Mouse (Mus musculus): Measurements from ENCODE around the gene Unc5a. TPM values are rescaled to one million over a fixed set of nuclear protein-coding genes. Genes with fewer than 3 reads are reported as not detected.
A peak's percentile ranks its signal among the peaks of the same experiment; 100 is the strongest.

The Unc5a gene
- polyA plus RNA-seq, 1 experiment from 2014 or later: 12.6 TPM

DNA sequence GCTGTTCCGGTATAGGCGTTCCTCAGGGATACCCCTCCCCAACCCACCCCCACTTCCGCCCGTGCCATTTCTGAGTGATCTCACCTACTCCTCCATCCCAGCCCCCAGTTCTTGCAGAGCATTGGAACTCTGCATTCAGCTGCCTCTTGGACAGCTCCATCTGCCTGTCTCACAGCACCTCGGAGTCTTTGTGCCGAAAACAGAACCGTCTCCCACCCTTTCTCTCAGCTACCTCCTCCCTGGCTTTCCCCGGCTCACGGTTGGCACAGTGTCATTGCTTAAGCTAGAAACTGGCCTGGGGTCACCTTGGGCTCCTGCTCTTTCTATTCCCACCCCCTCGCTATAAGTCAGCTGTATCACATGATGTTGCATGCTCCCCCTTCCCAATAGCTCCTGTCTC, 51.2 kb downstream of the Unc5a start:
- H3K36me3 ChIP-seq (ENCODE audit: control insufficient read depth, insufficient read depth, low read length): peaks cover 18% of the 10 kb centered on the region
- H3K27me3 ChIP-seq (ENCODE audit: control insufficient read depth, insufficient read depth, low read length): 0 out of 2 replicates have a peak, but pooled peaks cover under 1% of the 10 kb centered on the region
- no peak overlapping the region for H3K4me2 ChIP-seq (ENCODE audit: low read length)
- no peak overlapping the region for H3K9ac ChIP-seq (replicated peaks; ENCODE audit: low read length)
- WGBS: 80% methylated on average over 10 of the region's 10 CpGs
- ATAC-seq (ENCODE audit: low FRiP score, low TSS enrichment) (no peak), DNase-seq (no peak)
- no peak overlapping the region for H3K27ac ChIP-seq (replicated peaks; ENCODE audit: low read depth, low read length)
- H3K4me3 ChIP-seq (replicated peaks; ENCODE audit: low read depth, low read length): no peak overlapping the region
- H3K4me1 ChIP-seq (ENCODE audit: control insufficient read depth, insufficient read depth, low read length): peaks cover 4% of the 10 kb centered on the region
- no peaks in the 10 kb centered on the region for H3K9me3 ChIP-seq (ENCODE audit: control insufficient read depth, low read length)

DNA sequence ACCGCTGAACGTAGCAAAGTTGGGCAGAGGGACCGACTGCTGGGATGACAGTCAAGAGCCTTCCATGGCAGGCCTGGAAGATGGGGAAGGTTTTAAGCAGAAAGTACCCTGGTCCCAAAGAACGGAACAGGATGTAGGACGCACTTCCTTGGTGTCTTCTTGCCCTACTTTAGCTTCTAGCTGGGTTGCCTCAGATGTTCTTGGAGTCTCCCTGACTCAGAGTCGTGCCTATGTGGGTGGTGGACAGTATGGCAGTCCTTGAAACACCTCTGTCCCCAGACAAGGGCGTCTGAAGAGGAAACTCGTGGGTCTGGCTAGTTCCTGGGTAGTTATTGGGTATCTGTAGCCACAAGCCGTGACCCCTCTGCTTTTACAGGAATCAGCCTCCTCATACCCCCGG, 52.9 kb downstream of the Unc5a start:
- DNase-seq: no peak
- Histone ChIP-seq H3K4me2 (ENCODE audit: low read length) (no peak overlapping the region), H3K27me3 (ENCODE audit: control insufficient read depth, insufficient read depth, low read length) (peaks cover 8% of the 10 kb centered on the region; the same call in 1 of the 2 replicates), H3K4me3 (replicated peaks; ENCODE audit: low read depth, low read length) (no peak overlapping the region), H3K36me3 (ENCODE audit: control insufficient read depth, insufficient read depth, low read length) (peaks cover 18% of the 10 kb centered on the region), H3K27ac (replicated peaks; ENCODE audit: low read depth, low read length) (no peak overlapping the region), H3K4me1 (ENCODE audit: control insufficient read depth, insufficient read depth, low read length) (no peaks in the 10 kb centered on the region; the same call in 1 of the 2 replicates), H3K9me3 (ENCODE audit: control insufficient read depth, low read length) (no peaks in the 10 kb centered on the region), H3K9ac (replicated peaks; ENCODE audit: low read length) (no peak overlapping the region)
- WGBS: 89% methylated on average over 10 of the region's 10 CpGs
- no peak for ATAC-seq (ENCODE audit: low FRiP score, low TSS enrichment)

DNA sequence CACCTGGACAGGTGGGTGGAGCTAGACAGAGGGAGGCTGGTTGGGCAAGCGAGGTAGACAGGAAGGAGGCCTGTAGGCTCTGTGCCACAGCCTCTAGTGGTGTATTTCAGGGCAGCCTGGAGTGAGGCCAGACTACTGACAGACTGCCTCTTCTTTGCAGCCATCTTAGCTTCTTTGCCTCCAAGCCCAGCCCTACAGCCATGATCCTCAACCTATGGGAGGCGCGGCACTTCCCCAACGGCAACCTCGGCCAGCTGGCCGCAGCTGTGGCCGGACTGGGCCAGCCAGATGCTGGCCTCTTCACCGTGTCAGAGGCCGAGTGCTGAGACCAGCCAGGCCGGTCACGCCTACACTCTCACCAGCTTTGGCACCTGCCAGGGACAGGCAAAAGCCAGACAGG, 55.4 kb downstream of the Unc5a start:
- H3K27me3 ChIP-seq (ENCODE audit: control insufficient read depth, insufficient read depth, low read length): peaks cover 8% of the 10 kb centered on the region; the same call in 1 of the 2 replicates
- H3K4me3 ChIP-seq (replicated peaks; ENCODE audit: low read depth, low read length): no peak overlapping the region
- DNase-seq (no peak), ATAC-seq (ENCODE audit: low FRiP score, low TSS enrichment) (no peak)
- H3K4me2 ChIP-seq (ENCODE audit: low read length): no peak overlapping the region
- H3K27ac ChIP-seq (replicated peaks; ENCODE audit: low read depth, low read length): no peak overlapping the region
- WGBS: 78% methylated on average over 11 of the region's 11 CpGs
- no peaks in the 10 kb centered on the region for H3K9me3 ChIP-seq (ENCODE audit: control insufficient read depth, low read length)
- H3K4me1 ChIP-seq (ENCODE audit: control insufficient read depth, insufficient read depth, low read length): peaks cover 18% of the 10 kb centered on the region
- peaks cover 9% of the 10 kb centered on the region for H3K36me3 ChIP-seq (ENCODE audit: control insufficient read depth, insufficient read depth, low read length)
- no peak overlapping the region for H3K9ac ChIP-seq (replicated peaks; ENCODE audit: low read length)

DNA sequence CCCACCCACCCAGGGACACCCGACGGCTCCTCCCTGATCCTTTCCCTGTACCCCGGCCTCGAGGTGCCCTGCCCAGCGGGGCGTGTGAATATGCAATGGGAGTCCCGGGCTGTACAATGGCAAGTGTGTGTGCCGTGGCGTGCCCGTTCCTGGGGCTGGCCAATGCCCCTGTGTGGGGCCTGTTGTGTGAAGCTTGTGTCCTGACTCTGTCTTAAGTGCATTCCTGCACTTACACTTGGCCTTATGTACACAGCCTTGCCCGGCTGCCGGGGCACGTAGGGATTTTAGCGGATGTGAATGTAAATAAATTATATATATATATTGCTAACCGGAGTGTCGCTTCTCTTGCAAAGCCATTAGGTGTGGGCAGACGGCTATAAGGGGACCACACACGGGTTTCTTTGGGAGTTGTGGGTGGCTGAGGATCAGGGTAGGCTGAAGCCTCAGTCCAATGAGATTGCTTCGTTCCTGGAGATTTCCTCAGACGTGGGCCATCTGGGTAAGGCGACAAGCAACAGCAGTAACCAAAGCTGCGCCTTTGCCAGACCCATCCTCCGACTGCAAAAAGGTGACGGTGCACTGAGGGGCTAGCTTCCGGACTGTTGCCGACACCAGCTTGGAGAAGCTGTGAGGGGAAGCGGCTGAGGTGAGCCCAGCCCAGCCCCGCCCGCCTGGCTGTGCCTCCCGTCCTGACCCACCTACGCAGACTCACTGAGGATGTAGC, 56.6 kb downstream of the Unc5a start:
- DNase-seq: no peak
- Histone ChIP-seq H3K9ac (replicated peaks; ENCODE audit: low read length) (no peak overlapping the region), H3K9me3 (ENCODE audit: control insufficient read depth, low read length) (no peaks in the 10 kb centered on the region), H3K4me2 (ENCODE audit: low read length) (no peak overlapping the region), H3K27ac (replicated peaks; ENCODE audit: low read depth, low read length) (no peak overlapping the region), H3K4me3 (replicated peaks; ENCODE audit: low read depth, low read length) (no peak overlapping the region), H3K36me3 (ENCODE audit: control insufficient read depth, insufficient read depth, low read length) (peaks cover 9% of the 10 kb centered on the region; the same call in 1 of the 2 replicates), H3K4me1 (ENCODE audit: control insufficient read depth, insufficient read depth, low read length) (peaks cover 18% of the 10 kb centered on the region), H3K27me3 (ENCODE audit: control insufficient read depth, insufficient read depth, low read length) (peaks cover 8% of the 10 kb centered on the region; the same call in 1 of the 2 replicates)
- WGBS: 65% methylated on average over 31 of the region's 31 CpGs
- no peak for ATAC-seq (ENCODE audit: low FRiP score, low TSS enrichment)

DNA sequence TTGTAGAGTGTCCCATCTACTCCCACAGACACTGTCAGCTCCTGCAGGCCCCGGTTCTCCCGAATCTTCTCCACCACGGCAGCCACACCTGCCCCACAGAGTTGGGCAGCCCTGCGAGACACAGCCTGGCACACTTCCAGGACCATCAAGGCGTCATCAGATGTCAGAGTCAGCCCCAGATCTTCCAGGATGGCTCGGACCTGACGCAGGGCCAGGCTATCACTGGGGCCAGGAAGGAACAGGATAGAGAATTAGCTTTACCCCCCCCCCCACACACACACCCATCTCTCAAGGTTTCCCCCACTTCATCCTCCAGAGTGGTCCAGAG, 57.2 kb downstream of the Unc5a start:
- Histone ChIP-seq H3K4me2 (ENCODE audit: low read length) (no peak overlapping the region), H3K4me1 (ENCODE audit: control insufficient read depth, insufficient read depth, low read length) (peaks cover 18% of the 10 kb centered on the region), H3K27me3 (ENCODE audit: control insufficient read depth, insufficient read depth, low read length) (peaks cover 8% of the 10 kb centered on the region; the same call in 1 of the 2 replicates), H3K36me3 (ENCODE audit: control insufficient read depth, insufficient read depth, low read length) (peaks cover 9% of the 10 kb centered on the region; the same call in 1 of the 2 replicates), H3K27ac (replicated peaks; ENCODE audit: low read depth, low read length) (no peak overlapping the region), H3K4me3 (replicated peaks; ENCODE audit: low read depth, low read length) (no peak overlapping the region), H3K9me3 (ENCODE audit: control insufficient read depth, low read length) (no peaks in the 10 kb centered on the region), H3K9ac (replicated peaks; ENCODE audit: low read length) (no peak overlapping the region)
- DNase-seq (no peak), ATAC-seq (ENCODE audit: low FRiP score, low TSS enrichment) (no peak)
- WGBS: 80% methylated on average over 7 of the region's 7 CpGs

DNA sequence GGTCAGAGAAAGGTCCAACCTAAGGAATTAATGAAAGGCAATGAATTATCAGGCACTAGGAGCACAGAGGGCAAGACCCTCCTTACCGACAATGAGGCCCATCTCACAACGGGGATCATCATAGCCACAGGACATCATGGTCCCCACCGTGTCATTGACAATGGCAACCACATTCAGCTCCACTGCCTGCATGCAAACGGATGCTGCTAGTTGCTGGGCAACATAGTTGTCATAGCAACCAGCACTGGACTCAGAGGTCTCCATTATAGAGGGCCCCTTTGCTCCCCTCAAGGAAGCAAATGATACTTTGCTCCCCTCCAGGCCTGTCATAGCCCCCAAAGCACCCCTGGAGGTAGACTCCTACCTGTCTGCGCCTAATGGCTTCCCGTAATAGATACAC, 59.4 kb downstream of the Unc5a start:
- H3K27ac ChIP-seq (replicated peaks; ENCODE audit: low read depth, low read length): peak overlapping the region; percentile 57
- WGBS: 6% methylated on average over 6 of the region's 6 CpGs

DNA sequence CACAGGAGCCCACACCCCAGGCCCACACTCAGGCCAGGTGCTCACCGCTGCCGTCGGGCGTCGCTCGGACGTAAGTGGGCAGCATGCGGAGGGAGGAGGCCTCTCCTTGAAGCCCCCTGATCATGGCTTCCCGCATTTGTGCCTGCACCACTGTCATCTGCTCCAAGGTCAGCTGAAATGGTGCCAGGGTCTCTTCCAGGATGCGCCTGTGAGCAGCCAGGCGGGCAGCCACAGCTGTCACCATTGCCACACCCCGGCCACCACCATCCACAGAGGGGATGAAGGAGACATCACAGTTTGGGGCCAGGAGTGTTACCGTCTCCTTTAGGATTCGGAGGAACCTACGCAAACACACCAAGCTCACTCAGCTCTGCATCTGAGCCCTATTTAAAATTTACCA, 61.9 kb downstream of the Unc5a start:
- H3K36me3 ChIP-seq (ENCODE audit: control insufficient read depth, insufficient read depth, low read length): no peaks in the 10 kb centered on the region
- no peak overlapping the region for H3K4me2 ChIP-seq (ENCODE audit: low read length)
- no peak overlapping the region for H3K9ac ChIP-seq (replicated peaks; ENCODE audit: low read length)
- ATAC-seq (ENCODE audit: low FRiP score, low TSS enrichment) (no peak), DNase-seq (no peak)
- H3K27me3 ChIP-seq (ENCODE audit: control insufficient read depth, insufficient read depth, low read length): peaks cover 4% of the 10 kb centered on the region; the same call in 1 of the 2 replicates
- H3K27ac ChIP-seq (replicated peaks; ENCODE audit: low read depth, low read length): no peak overlapping the region
- peaks cover 21% of the 10 kb centered on the region for H3K4me1 ChIP-seq (ENCODE audit: control insufficient read depth, insufficient read depth, low read length)
- no peaks in the 10 kb centered on the region for H3K9me3 ChIP-seq (ENCODE audit: control insufficient read depth, low read length)
- no peak overlapping the region for H3K4me3 ChIP-seq (replicated peaks; ENCODE audit: low read depth, low read length)
- WGBS: 94% methylated on average over 15 of the region's 15 CpGs

More for the DNA sequence above, 59.4 kb downstream of the Unc5a start:
- ATAC-seq (ENCODE audit: low FRiP score, low TSS enrichment) (peak; percentile 64), DNase-seq (peak; percentile 90)
- peak overlapping the region; percentile 4 for H3K4me2 ChIP-seq (ENCODE audit: low read length)
- H3K27me3 ChIP-seq (ENCODE audit: control insufficient read depth, insufficient read depth, low read length): peaks cover 8% of the 10 kb centered on the region; the same call in 1 of the 2 replicates
- no peak overlapping the region for H3K9ac ChIP-seq (replicated peaks; ENCODE audit: low read length)
- no peaks in the 10 kb centered on the region for H3K9me3 ChIP-seq (ENCODE audit: control insufficient read depth, low read length)
- no peak overlapping the region for H3K4me3 ChIP-seq (replicated peaks; ENCODE audit: low read depth, low read length)
- H3K4me1 ChIP-seq (ENCODE audit: control insufficient read depth, insufficient read depth, low read length): peaks cover 21% of the 10 kb centered on the region
- H3K36me3 ChIP-seq (ENCODE audit: control insufficient read depth, insufficient read depth, low read length): no peaks in the 10 kb centered on the region

DNA sequence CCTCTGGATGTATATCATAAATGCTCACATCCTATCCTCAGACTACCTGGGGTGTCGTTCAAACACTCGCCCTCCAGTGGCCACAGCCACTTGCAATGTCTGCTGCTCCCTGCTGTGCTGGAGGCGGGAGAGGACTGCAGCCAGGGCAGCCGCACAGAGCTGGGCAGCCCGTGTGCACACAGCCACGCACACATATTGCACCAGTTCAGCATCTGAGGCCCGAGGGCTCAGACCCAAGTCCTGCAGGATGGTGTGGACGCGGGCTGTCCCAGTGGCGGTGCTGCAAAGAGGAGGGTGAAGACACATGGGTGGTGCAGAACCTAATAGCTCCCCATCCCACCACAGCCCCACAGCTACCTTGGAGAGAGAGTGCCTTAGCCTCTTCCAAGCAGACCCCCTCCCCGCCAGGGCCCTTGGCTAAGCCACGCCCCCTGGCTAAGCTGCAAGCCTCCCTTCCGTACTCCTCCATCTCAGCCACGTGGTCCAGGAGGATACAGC, 62.8 kb downstream of the Unc5a start:
- no peaks in the 10 kb centered on the region for H3K27me3 ChIP-seq (ENCODE audit: control insufficient read depth, insufficient read depth, low read length)

More for the DNA sequence above, 62.8 kb downstream of the Unc5a start:
- Histone ChIP-seq H3K27ac (replicated peaks; ENCODE audit: low read depth, low read length) (no peak overlapping the region), H3K4me3 (replicated peaks; ENCODE audit: low read depth, low read length) (no peak overlapping the region), H3K4me1 (ENCODE audit: control insufficient read depth, insufficient read depth, low read length) (peaks cover 21% of the 10 kb centered on the region), H3K9ac (replicated peaks; ENCODE audit: low read length) (no peak overlapping the region), H3K9me3 (ENCODE audit: control insufficient read depth, low read length) (no peaks in the 10 kb centered on the region), H3K36me3 (ENCODE audit: control insufficient read depth, insufficient read depth, low read length) (no peaks in the 10 kb centered on the region), H3K4me2 (ENCODE audit: low read length) (0 out of 2 replicates have a peak overlapping the region, but pooled peaks have one; percentile 15)
- peak; percentile 26; the same call in 1 of the 2 replicates for ATAC-seq (ENCODE audit: low FRiP score, low TSS enrichment)
- WGBS: 5% methylated on average over 14 of the region's 14 CpGs
- peak; percentile 74 for DNase-seq
